Mouse (Mus musculus): ENCODE measurements around the gene Gm3558. TPM values are rescaled to one million over a fixed set of nuclear protein-coding genes. Genes with fewer than 3 reads are reported as not detected.
"Not testable (repeated sequence)": the region's sequence is repeated elsewhere in the genome, so short reads cannot be mapped to it uniquely, and the experiment has no call there.

The Gm3558 gene
- polyA plus RNA-seq (2015; fragmentation: Nextera tagmentation; extraction: Ambion mirVana): 0.24 and 0.77 TPM in 2 replicates

GRCm38 (mm10) chr14:7568382-7568781 lies at the start of gene Gm3558:
Gene Gm3558, minus strand, starts transcription at chr14:7568566.
- not testable (repeated sequence) for H3K27me3 ChIP-seq (ENCODE audit: insufficient read depth, low read length); H3K27ac ChIP-seq (ENCODE audit: low read length); ATAC-seq (ENCODE audit: low FRiP score, low TSS enrichment); H3K9ac ChIP-seq (replicated peaks; ENCODE audit: low read length); H3K9me3 ChIP-seq (ENCODE audit: low read length); H3K4me1 ChIP-seq (ENCODE audit: insufficient read depth, low read length); H3K36me3 ChIP-seq (ENCODE audit: insufficient read depth, low read length)
- no CpG with 5 or more reads among the region's 34 CpGs for WGBS
- H3K4me2 ChIP-seq (replicated peaks; ENCODE audit: low read depth, low read length): peak within 1 kb of the TSS; percentile 61
- peak within 1 kb of the TSS; percentile 39 for H3K4me3 ChIP-seq (ENCODE audit: low read length)

GRCm38 (mm10) chr14:7595492-7595891 lies 27.1 kb upstream of the Gm3558 start, which contains the start of gene Gm10338:
Gene Gm10338, minus strand, starts transcription at chr14:7595592.
- not testable (repeated sequence) for H3K9ac ChIP-seq (replicated peaks; ENCODE audit: low read length); H3K9me3 ChIP-seq (ENCODE audit: low read length); ATAC-seq (ENCODE audit: low FRiP score, low TSS enrichment); H3K4me3 ChIP-seq (ENCODE audit: low read length); H3K4me2 ChIP-seq (replicated peaks; ENCODE audit: low read depth, low read length); H3K27ac ChIP-seq (ENCODE audit: low read length); H3K36me3 ChIP-seq (ENCODE audit: insufficient read depth, low read length); H3K4me1 ChIP-seq (ENCODE audit: insufficient read depth, low read length); H3K27me3 ChIP-seq (ENCODE audit: insufficient read depth, low read length)
- WGBS: no CpG with 5 or more reads among the region's 2 CpGs

GRCm38 (mm10) chr14:7567890-7568289 lies 476 bp downstream of the Gm3558 start:
- H3K9me3 ChIP-seq (ENCODE audit: low read length); H3K4me1 ChIP-seq (ENCODE audit: insufficient read depth, low read length); ATAC-seq (ENCODE audit: low FRiP score, low TSS enrichment); H3K9ac ChIP-seq (replicated peaks; ENCODE audit: low read length); H3K27me3 ChIP-seq (ENCODE audit: insufficient read depth, low read length); H3K27ac ChIP-seq (ENCODE audit: low read length); H3K36me3 ChIP-seq (ENCODE audit: insufficient read depth, low read length): not testable (repeated sequence)
- WGBS: under 1% methylated on average over 18 of the region's 27 CpGs
- H3K4me2 ChIP-seq (replicated peaks; ENCODE audit: low read depth, low read length): peak overlapping the region; percentile 61
- H3K4me3 ChIP-seq (ENCODE audit: low read length): peak overlapping the region; percentile 39

- H3K27ac ChIP-seq (ENCODE audit: low read length); H3K9ac ChIP-seq (replicated peaks; ENCODE audit: low read length); H3K4me2 ChIP-seq (replicated peaks; ENCODE audit: low read depth, low read length); H3K9me3 ChIP-seq (ENCODE audit: low read length); ATAC-seq (ENCODE audit: low FRiP score, low TSS enrichment); H3K27me3 ChIP-seq (ENCODE audit: insufficient read depth, low read length); H3K4me3 ChIP-seq (ENCODE audit: low read length); H3K36me3 ChIP-seq (ENCODE audit: insufficient read depth, low read length); H3K4me1 ChIP-seq (ENCODE audit: insufficient read depth, low read length): not testable (repeated sequence)
- 0% methylated on average over 6 of the region's 9 CpGs for WGBS
These were observed 1.1 kb downstream of the Gm3558 start for GRCm38 (mm10) chr14:7567266-7567665.

Other genes with a start within 250 kb of the Gm3558 start
- not detected in 2 replicates for gene Gm5797, start 236.2 kb downstream of the Gm3558 start, polyA plus RNA-seq (2015; fragmentation: Nextera tagmentation; extraction: Ambion mirVana)
- gene Gm8374, start 203.4 kb downstream of the Gm3558 start, polyA plus RNA-seq (2015; fragmentation: Nextera tagmentation; extraction: Ambion mirVana): not detected in 2 replicates
- 0.22 TPM in 1 of 2 replicates, not detected in the other for gene Gm3755, start 117.6 kb downstream of the Gm3558 start, polyA plus RNA-seq (2015; fragmentation: Nextera tagmentation; extraction: Ambion mirVana)
- 0.47 and 0.69 TPM in 2 replicates for gene Gm3752, start 84.8 kb downstream of the Gm3558 start, polyA plus RNA-seq (2015; fragmentation: Nextera tagmentation; extraction: Ambion mirVana)
- gene Gm10338, start 27.0 kb upstream of the Gm3558 start, polyA plus RNA-seq (2015; fragmentation: Nextera tagmentation; extraction: Ambion mirVana): not detected in 2 replicates
- not detected in 2 replicates for gene Gm10128, start 75.4 kb upstream of the Gm3558 start, polyA plus RNA-seq (2015; fragmentation: Nextera tagmentation; extraction: Ambion mirVana)
- not detected in 2 replicates for gene Gm26661, start 223.0 kb upstream of the Gm3558 start, polyA plus RNA-seq (2015; fragmentation: Nextera tagmentation; extraction: Ambion mirVana)
- 21.2 and 23.4 TPM in 2 replicates for gene Flnb, start 249.4 kb upstream of the Gm3558 start, polyA plus RNA-seq (2015; fragmentation: Nextera tagmentation; extraction: Ambion mirVana)